Mouse (Mus musculus) neural tube, embryonic 10.5 days (tissue): ENCODE measurements around the gene Tfrc.

Experiments used
- DNase-seq: peaks from one replicate; pipeline ENCODE4 v3.0.0-alpha.2; 2017; ENCODE audit warnings: low spot score; ENCODE audit errors: extremely low spot score

Gene Tfrc

GRCm38 (mm10) chr16:32647712-32648111 is 39.0 kb downstream of the Tfrc start:
- DNase-seq, result no peak

DNA sequence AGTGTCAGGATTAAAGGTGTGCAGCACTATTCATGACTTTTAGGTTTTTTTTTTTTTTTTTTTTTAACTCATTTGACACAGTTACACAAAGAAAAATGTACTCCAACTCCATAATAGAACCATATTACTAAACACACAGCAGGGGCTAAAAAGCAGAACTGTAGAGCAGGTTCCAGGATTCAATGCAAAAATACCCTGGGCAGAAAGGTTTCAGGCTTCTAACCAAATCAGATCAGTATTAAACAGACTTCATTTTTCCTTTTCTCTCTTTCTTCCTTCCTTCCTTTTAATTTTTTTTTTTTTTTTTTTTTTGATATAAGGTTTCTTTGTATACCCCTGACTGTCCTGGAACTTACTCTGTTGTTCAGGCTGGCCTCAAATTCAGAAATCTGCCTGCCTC is 41.7 kb downstream of the Tfrc start:
- DNase-seq, result no peak

DNA sequence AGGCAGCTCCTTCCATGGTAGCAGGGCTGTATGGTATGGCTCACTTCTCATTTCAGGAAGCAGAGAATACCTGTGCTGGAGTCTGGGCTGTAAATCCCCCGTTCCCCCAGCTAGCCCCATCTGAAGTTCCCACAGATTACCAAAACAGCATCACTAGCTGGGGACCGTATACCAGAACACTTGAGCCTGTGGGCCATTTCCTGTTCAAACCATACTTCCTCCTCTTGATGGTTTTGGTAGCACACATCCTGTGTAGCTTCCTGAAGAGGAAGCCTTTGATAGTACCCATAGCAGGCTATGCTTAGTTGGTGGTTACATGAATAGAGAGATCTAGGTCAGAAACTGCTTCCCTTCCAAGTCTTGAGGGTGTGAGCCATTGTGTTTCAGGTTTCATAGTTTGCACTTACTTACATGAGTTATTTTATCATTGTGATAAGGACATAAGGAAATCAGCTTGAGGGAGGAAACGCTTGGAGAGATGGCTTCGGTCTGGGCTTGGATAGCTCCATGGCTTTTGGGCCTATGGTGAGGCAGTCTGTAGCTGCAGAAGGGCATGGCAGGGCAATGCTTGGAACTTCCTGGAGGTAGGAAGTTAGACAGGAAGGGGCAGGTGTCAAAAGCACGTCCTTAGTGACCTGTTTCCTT is 42.4 kb downstream of the Tfrc start:
- DNase-seq, result no peak

GRCm38 (mm10) chr16:32654071-32654733 is 45.5 kb downstream of the Tfrc start:
- no peak for DNase-seq

GRCm38 (mm10) chr16:32655534-32655933 is 46.8 kb downstream of the Tfrc start:
- no peak for DNase-seq

DNA sequence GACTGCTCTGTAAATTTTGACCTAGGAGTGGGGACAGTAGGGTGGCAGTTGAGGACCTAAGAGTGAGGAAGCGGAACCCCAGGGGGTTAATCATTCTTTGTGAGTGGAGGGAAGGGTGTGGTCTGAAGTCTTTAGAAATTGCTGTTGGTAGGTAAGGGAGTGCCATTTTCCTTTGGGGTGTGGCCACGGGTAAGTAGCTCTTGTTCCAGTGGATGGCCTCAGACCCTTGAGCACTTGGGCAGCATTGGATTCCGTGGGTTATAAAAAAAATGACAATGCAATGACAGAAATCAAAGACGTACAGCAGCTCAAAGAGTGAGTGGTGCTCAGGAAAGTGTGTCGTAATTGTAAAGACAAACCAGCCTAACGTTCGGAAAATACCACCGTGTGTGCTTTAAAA is 47.6 kb downstream of the Tfrc start:
- no peak for DNase-seq

DNA sequence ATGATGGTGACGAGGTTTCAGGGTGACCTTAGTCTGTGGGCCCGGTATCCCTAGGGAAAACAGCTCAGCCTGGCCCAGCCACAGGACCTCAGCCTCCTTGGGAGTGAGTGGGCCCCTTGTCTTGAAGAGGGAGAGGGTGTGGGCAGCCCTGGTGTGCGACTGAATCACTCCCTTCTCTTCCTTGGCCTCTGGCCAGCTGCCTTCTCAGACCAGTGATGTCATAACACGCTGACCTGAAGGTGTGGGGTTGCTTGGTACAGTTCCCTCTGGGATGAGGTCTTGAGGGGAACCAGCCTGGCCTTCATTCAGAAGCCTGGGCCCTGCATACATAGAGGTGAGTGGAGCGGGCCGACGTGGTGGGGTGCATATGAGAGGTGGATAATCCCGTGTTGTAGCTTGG is 48.1 kb downstream of the Tfrc start:
- DNase-seq, result no peak

DNA sequence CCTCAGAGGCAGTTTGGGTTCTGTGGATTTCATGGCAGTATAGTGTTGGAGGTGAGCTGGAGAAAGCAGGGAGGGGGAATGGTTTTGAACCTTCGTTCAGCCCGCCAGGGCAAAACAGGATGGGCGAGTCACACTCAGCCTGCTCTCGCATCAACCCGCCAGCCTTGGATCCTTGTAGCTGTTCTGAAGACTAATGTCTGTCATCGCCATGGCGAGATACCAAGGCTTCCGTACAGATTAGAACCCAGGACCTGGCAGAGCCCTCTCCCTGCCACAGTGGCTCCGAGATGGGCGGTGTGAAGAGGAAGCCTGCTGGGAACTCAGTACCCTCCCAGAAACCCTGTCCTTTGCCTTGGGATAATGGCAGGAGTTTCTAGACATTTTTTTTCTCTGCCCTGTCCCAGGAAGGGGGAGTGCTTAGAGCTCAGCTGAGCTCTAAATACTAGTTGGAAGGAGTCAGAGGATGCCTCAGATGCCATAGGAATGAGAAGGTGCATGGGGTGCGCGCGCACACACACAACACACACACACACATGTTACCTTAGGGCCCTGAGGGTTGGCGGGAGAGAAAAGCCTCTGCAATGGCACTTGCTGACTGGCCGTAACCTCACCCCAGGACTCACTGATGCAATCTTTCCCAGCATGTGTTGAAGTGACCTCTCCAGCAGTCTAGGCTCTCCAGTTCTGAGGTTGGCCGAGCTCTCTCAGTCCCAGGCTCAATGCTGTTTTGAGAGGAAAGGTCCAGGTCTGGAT is 49.0 kb downstream of the Tfrc start:
- DNase-seq, result no peak

GRCm38 (mm10) chr16:32658743-32659171 is 50.0 kb downstream of the Tfrc start:
- no peak for DNase-seq

DNA sequence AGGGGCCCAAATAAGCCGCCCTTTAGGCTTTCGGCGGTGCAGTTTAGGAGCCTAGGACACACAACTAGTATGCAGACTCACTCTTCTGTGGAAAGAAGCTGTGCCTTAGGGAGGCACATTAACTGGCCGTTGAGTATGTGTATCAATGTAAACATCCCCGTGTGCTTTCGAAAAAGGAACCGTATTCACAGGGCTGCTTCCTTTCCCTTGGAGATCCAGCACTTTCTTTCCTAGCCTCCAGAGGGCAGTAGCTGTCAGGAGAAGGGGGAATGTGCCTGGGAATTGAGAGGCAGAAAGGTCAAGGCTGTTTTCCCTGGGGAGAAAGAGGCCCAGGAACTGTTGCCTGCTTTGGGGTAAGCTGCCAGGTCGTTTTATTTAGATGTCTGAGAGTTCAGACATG is 50.7 kb downstream of the Tfrc start:
- peak; percentile 61 for DNase-seq

DNA sequence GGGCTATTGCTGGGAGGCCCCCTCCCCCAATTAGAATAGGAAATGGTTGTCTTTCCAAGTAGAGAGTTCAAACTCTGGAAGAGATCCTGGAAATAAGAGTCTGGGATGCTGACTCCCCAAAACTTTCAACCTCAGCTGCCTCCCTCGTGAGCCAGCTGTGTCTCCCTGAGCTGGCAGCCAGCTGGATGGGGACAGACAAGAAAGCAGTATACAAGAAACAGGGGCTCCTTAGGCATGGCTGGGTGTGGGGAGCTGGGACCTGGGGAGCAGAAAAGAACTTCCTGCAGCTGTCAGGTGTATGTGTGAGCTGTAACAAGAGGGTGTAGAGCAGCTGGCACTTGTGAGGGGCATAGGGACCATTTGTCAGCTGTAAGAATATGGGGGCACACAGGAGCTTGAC is 51.4 kb downstream of the Tfrc start:
- DNase-seq, result no peak

DNA sequence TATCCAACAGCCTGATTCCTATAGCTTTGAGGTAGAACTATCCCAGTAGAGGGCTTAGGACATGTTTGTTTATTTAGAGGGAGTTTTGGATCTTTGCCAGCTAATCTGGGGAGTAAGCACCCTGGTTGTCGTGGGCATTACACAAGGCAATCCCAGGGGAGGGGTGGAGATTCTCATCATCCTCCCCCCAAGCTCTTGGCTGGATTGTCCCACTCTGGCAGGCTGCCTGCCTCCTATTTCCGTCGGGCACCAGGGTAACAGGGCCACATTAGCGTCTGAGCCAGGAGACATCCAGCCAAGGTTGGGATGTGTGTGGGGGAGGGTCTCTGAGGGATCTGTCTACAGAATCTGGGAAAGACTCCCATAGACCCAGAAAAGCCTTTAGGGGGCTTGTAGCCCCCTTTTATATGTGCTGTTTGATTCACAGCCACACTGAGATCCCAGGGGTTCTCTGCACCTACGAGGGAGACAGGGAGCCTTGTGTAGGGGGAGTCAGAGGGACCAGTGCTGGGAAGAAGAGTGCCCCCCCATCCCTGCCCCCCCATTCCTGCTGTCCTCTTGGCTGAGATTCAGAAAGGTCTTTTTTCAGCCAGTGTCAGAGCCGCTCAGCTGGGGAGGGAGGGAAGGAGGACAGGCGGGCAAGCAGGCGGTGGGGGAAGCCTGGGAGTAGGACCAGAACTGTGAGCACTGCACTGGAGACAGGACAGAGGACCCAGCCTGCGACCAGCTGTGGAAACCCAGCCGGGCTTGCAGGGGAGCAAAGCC is 52.0 kb downstream of the Tfrc start:
- DNase-seq, result no peak

GRCm38 (mm10) chr16:32661493-32661921 is 52.8 kb downstream of the Tfrc start:
- DNase-seq, result no peak

GRCm38 (mm10) chr16:32662372-32662771 is 53.7 kb downstream of the Tfrc start:
- no peak for DNase-seq

- no peak for DNase-seq
Observed at GRCm38 (mm10) chr16:32663231-32663858, 54.6 kb downstream of the Tfrc start.

DNA sequence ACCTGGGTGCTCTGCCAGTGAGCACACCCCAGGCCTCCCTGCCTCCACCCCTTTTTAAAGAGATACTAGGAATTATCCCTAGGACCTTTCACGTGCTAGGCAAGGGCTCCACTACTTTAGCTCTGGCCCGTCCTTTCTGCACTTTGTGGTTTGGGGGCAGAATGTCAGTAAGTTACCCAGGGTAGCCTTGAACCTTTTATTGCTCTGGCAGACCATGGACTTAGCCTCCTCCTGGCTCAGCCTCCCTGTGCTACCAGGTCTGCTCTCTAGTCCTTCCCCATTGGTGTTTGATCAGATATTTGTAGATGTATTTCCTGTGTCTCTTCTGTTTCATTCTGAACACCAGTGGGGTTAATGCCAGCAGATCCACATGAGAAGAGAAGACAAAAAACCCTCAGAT is 55.5 kb downstream of the Tfrc start:
- DNase-seq, result no peak

GRCm38 (mm10) chr16:32665851-32666665 is 57.3 kb downstream of the Tfrc start:
- no peak for DNase-seq

DNA sequence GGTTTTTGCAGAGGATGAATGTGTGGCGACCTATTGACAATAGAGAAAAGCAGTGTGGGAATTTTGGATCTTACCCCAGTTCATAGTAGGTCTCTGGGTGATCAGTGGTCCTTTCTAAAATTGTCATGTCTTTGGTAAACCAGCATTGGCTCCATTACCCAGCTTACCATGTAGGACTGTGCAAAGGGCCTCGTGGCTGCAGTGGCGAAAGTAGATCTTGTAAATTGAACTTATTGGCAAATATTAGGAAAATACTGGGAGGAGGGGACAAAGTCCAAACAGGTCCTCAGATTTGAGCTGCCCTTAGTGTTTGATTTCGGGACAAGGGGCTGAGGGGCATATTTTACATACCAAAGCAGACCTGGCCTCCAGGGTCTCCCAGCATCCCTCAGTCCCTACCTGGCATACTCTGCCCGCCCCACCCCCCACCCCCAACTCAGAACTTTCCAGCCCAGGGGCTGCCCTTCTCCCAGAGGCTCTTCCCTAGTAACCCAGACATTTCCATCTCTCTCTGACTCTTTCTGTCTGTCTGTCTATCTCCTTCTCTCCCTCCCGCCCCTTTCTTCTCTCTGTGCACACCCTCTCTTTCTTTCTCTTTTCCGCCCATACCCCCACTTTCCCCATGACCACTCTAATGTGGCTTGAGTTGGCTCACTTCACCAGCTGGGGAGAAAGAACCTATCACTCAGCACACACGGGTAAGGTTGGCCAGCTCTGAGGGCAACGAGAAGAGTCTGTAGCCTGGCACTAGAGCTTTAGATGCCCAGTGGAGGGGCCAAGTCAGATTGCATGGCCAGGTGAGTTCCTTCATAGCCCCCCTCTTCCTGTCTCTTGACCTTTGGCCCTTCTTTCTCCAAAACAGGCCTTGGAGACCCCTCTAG is 58.2 kb downstream of the Tfrc start:
- DNase-seq, result no peak

DNA sequence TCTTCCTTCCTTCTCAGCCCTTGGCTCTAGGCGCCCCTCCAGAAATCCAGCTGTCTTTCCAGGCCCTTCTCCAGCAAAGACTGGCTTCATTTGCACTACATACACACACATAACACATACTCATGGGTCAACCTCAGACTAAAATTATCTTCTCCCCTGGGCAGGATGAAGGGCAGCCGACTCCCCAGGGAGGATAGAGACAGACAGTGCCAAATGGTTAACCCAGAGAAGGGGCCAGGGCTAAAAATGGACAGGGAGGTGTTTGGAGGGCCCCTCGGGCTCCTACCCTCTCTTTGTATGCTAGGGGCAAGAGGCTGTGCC is 58.8 kb downstream of the Tfrc start:
- no peak for DNase-seq

GRCm38 (mm10) chr16:32668030-32668429 is 59.3 kb downstream of the Tfrc start:
- no peak for DNase-seq
